Mouse (Mus musculus): Measurements from ENCODE around the gene Ddx51.

Gene Ddx51

GRCm38 (mm10) chr5:110664750-110665269, 11.6 kb downstream of the Ddx51 start:
- WGBS = 95% methylated on average over 2 of the region's 2 CpGs

GRCm38 (mm10) chr5:110665486-110666121, 12.4 kb downstream of the Ddx51 start:
- 47% methylated on average over 6 of the region's 6 CpGs for WGBS

- WGBS = 70% methylated on average over 8 of the region's 8 CpGs
Measured at GRCm38 (mm10) chr5:110682041-110682440, 28.8 kb downstream of the Ddx51 start.

- 89% methylated on average over 4 of the region's 4 CpGs for WGBS
Measured at GRCm38 (mm10) chr5:110698617-110699016, 45.4 kb downstream of the Ddx51 start.

- 62% methylated on average over 1 of the region's 1 CpGs for WGBS
Measured at GRCm38 (mm10) chr5:110704004-110704403, 50.8 kb downstream of the Ddx51 start.

GRCm38 (mm10) chr5:110709256-110709655, 56.0 kb downstream of the Ddx51 start:
- WGBS = 40% methylated on average over 4 of the region's 4 CpGs

Measured in cerebral cortex, adult 2 months (tissue).